Mouse (Mus musculus): ENCODE data around the gene Tmem138.

GRCm38 (mm10) chr19:10557001-10557400 lies 20.2 kb downstream of the Tmem138 start:
- TF ChIP-seq EP300 (IDR thresholded peaks at IDR 0.05; ENCODE audit: low read depth) (no peak), CTCF (IDR thresholded peaks at IDR 0.05; ENCODE audit: low read depth) (no peak)

Measured in liver, postnatal 0 days (tissue).